Mouse (Mus musculus) kidney, embryonic 15.5 days (tissue): ENCODE measurements around the gene Vash2. TPM values are rescaled to one million over a fixed set of nuclear protein-coding genes. Genes with fewer than 3 reads are reported as not detected.

Experiments used
- ATAC-seq: fragments of 200-750 bp; cut with Nextera tagmentation; replicated peaks from 2 replicates; pipeline ENCODE4 v1.8.0; 2017; ENCODE audit warnings: moderate TSS enrichment; ENCODE audit not compliant: low FRiP score
- H3K27ac ChIP-seq: fragments of 300-500 bp; sonication (generic); 2 replicates; pipeline ENCODE4 v1.5.1; 2015; ENCODE audit warnings: mild to moderate bottlenecking, inconsistent platforms
- H3K27me3 ChIP-seq: fragments of 300-500 bp; sonication (generic); 2 replicates; pipeline ENCODE4 v1.6.1; 2015; ENCODE audit warnings: inconsistent platforms
- H3K36me3 ChIP-seq: fragments of 300-500 bp; sonication (generic); 2 replicates; pipeline ENCODE4 v1.6.1; 2015; ENCODE audit warnings: inconsistent platforms
- H3K4me1 ChIP-seq: fragments of 300-500 bp; sonication (generic); 2 replicates; pipeline ENCODE4 v1.6.1; 2015; ENCODE audit warnings: inconsistent platforms
- H3K4me2 ChIP-seq: fragments of 300-500 bp; sonication (generic); 2 replicates; pipeline ENCODE4 v1.6.1; 2015; ENCODE audit warnings: moderate library complexity, mild to moderate bottlenecking, inconsistent platforms
- H3K4me3 ChIP-seq: fragments of 300-500 bp; sonication (generic); replicated peaks from 2 replicates; pipeline ENCODE4 v1.5.1; 2015; ENCODE audit warnings: mild to moderate bottlenecking, inconsistent platforms
- H3K9ac ChIP-seq: fragments of 300-500 bp; sonication (generic); 2 replicates; pipeline ENCODE4 v1.6.1; 2015; ENCODE audit warnings: mild to moderate bottlenecking, inconsistent platforms
- H3K9me3 ChIP-seq: fragments of 300-500 bp; sonication (generic); replicated peaks from 2 replicates; pipeline ENCODE4 v1.6.1; 2016; ENCODE audit warnings: inconsistent platforms
- WGBS: fragments of 180-500 bp; shearing (Covaris S2); methylation state at CpG from one replicate; pipeline ENCODE4 v1.1.7; 2015; ENCODE audit warnings: mixed read lengths; 5-methylcytosine and 5-hydroxymethylcytosine counted together
- polyA plus RNA-seq: library from polyadenylated mRNA; unstranded; fragments of >200 nt; fragmentation: Nextera tagmentation; extraction: Ambion mirVana; gene quantifications from 2 replicates; pipeline ENCODE4 v1.2.1, GENCODE M21; 2015

Vash2 gene
- polyA plus RNA-seq, 1 experiment from 2014 or later = 30.8 TPM

- H3K4me2 ChIP-seq = peak within 1 kb of the TSS; percentile 89
- ATAC-seq = peak; percentile 95
- H3K4me3 ChIP-seq = peak within 1 kb of the TSS; percentile 73
- WGBS = under 1% methylated on average over 47 of the region's 47 CpGs
- peak within 1 kb of the TSS; percentile 28 for H3K27ac ChIP-seq
- H3K36me3 ChIP-seq = no peaks in the 10 kb centered on the region
- H3K4me1 ChIP-seq = peaks cover 16% of the 10 kb centered on the region
- peak within 1 kb of the TSS; percentile 70 for H3K9ac ChIP-seq
- H3K27me3 ChIP-seq = no peaks in the 10 kb centered on the region
- no peaks in the 10 kb centered on the region for H3K9me3 ChIP-seq
Measured at GRCm38 (mm10) chr1:190911415-190912123, 67.5 kb downstream of the Vash2 start, which contains the start of gene Rps6kc1. Gene Rps6kc1 (minus strand): TSS chr1:190911770.

DNA sequence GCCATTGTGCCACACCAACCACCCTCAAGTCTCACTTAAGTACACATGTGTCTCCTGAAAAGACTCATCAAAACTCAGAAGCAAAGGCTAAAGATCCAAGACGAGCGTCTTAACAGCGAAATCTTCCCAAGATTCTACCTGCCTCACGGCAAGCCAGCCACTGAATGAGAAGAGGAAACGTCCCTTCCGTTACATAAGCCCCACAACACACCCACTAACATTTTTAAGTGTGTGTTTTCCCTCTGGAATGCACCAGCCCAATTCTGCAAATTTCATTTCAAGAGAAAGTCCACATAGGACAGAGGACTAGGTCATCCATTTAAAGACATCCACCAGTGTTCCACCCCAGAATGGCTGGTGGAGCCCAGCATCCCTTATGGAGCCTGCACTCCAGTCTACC is 68.3 kb downstream of the Vash2 start:
- H3K9ac ChIP-seq = peak overlapping the region; percentile 70
- no peaks in the 10 kb centered on the region for H3K9me3 ChIP-seq
- H3K27me3 ChIP-seq = no peaks in the 10 kb centered on the region
- H3K4me3 ChIP-seq = peak overlapping the region; percentile 73
- ATAC-seq = no peak
- H3K4me1 ChIP-seq = peaks cover 16% of the 10 kb centered on the region
- H3K36me3 ChIP-seq = no peaks in the 10 kb centered on the region
- H3K4me2 ChIP-seq = peak overlapping the region; percentile 89
- 73% methylated on average over 6 of the region's 6 CpGs for WGBS
- H3K27ac ChIP-seq = no peak overlapping the region

- Histone ChIP-seq H3K9me3 (no peaks in the 10 kb centered on the region), H3K9ac (no peak overlapping the region), H3K27ac (no peak overlapping the region), H3K4me3 (no peak overlapping the region), H3K36me3 (peaks cover 12% of the 10 kb centered on the region), H3K27me3 (no peaks in the 10 kb centered on the region), H3K4me2 (no peak overlapping the region), H3K4me1 (no peaks in the 10 kb centered on the region)
- ATAC-seq = no peak
- WGBS = 89% methylated on average over 16 of the region's 16 CpGs
Measured at GRCm38 (mm10) chr1:190904714-190905113, 74.4 kb downstream of the Vash2 start.

- 86% methylated on average over 3 of the region's 3 CpGs for WGBS
- no peak overlapping the region for H3K4me3 ChIP-seq
- no peaks in the 10 kb centered on the region for H3K27me3 ChIP-seq
- H3K9ac ChIP-seq = no peak overlapping the region
- no peaks in the 10 kb centered on the region for H3K9me3 ChIP-seq
- no peak for ATAC-seq
- H3K36me3 ChIP-seq = peaks cover 13% of the 10 kb centered on the region
- H3K4me2 ChIP-seq = no peak overlapping the region
- H3K4me1 ChIP-seq = no peaks in the 10 kb centered on the region
- no peak overlapping the region for H3K27ac ChIP-seq
Measured at GRCm38 (mm10) chr1:190904136-190904535, 75.0 kb downstream of the Vash2 start.

DNA sequence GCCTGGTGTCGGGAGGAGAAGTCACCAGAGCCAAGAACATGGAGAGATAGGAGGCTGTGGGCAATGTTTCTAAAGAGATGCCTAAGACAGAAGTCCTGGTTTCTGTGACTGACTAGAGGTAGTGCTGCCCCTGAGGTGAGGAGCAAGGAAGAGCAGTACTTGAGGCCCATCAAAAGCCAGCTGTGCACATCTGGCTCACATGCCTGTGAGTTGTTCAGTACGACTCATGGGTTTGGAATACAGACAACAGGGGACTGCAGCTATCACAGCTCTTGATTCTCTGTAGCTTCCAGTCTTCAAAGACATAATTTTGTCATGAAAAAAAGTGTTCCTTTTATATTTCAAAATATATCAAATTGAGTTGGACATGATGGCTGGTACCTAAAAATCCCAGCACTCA is 78.0 kb downstream of the Vash2 start:
- Histone ChIP-seq H3K4me1 (no peaks in the 10 kb centered on the region), H3K4me2 (no peak overlapping the region), H3K9ac (no peak overlapping the region), H3K4me3 (no peak overlapping the region), H3K36me3 (peaks cover 36% of the 10 kb centered on the region), H3K27ac (no peak overlapping the region), H3K9me3 (no peaks in the 10 kb centered on the region), H3K27me3 (no peaks in the 10 kb centered on the region)
- WGBS = 71% methylated on average over 2 of the region's 2 CpGs
- no peak for ATAC-seq

- no peak overlapping the region for H3K4me2 ChIP-seq
Measured at GRCm38 (mm10) chr1:190898899-190899575, 80.1 kb downstream of the Vash2 start.

DNA sequence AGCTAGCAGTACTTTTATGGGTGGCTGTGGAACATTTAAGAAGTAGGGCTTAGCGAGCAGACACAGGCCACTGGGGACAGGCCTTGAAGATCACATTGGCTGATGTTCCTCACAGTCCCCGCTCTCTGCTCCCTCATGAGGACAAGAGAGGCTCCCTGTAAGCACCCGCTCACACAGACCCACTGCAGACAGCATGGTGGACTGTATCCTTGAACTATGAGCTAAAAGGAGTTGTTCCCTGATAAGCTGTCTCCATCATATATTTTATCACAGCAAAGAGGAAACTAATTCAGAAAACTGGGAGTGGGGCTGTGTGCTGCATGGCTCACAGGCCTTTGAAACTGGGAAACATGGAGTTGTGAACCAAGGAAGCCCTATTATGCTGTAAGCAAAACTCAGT is 80.9 kb downstream of the Vash2 start:
- 91% methylated on average over 3 of the region's 3 CpGs for WGBS
- H3K27ac ChIP-seq = no peak overlapping the region
- peaks cover 36% of the 10 kb centered on the region for H3K36me3 ChIP-seq
- no peaks in the 10 kb centered on the region for H3K4me1 ChIP-seq
- H3K4me3 ChIP-seq = no peak overlapping the region
- no peak for ATAC-seq
- no peak overlapping the region for H3K9ac ChIP-seq
- H3K9me3 ChIP-seq = no peaks in the 10 kb centered on the region
- no peaks in the 10 kb centered on the region for H3K27me3 ChIP-seq
- H3K4me2 ChIP-seq = no peak overlapping the region

More at GRCm38 (mm10) chr1:190898899-190899575, 80.1 kb downstream of the Vash2 start:
- no peak for ATAC-seq
- H3K9me3 ChIP-seq = no peaks in the 10 kb centered on the region
- no peaks in the 10 kb centered on the region for H3K4me1 ChIP-seq
- no peaks in the 10 kb centered on the region for H3K27me3 ChIP-seq
- peaks cover 42% of the 10 kb centered on the region for H3K36me3 ChIP-seq
- no peak overlapping the region for H3K27ac ChIP-seq
- no peak overlapping the region for H3K4me3 ChIP-seq
- WGBS = 61% methylated on average over 9 of the region's 9 CpGs
- no peak overlapping the region for H3K9ac ChIP-seq

Other genes with a start within 250 kb of the Vash2 start
- gene Rps6kc1, start 67.5 kb downstream of the Vash2 start, polyA plus RNA-seq = 11.4 and 14.8 TPM in 2 replicates
- 45.7 and 48.7 TPM in 2 replicates for gene Angel2, start 54.2 kb downstream of the Vash2 start, polyA plus RNA-seq
- 6.7 and 7.1 TPM in 2 replicates for gene Flvcr1, start 46.9 kb upstream of the Vash2 start, polyA plus RNA-seq
- not detected in 2 replicates for gene Spata45, start 57.3 kb upstream of the Vash2 start, polyA plus RNA-seq
- 12.8 and 13.8 TPM in 2 replicates for gene Tatdn3, start 83.6 kb upstream of the Vash2 start, polyA plus RNA-seq
- gene Nsl1, start 83.7 kb upstream of the Vash2 start, polyA plus RNA-seq = 22.1 and 23.1 TPM in 2 replicates
- gene Batf3, start 118.6 kb upstream of the Vash2 start, polyA plus RNA-seq = 12.5 and 13.7 TPM in 2 replicates
- not detected in 2 replicates for gene Fam71a, start 185.5 kb upstream of the Vash2 start, polyA plus RNA-seq
- gene Atf3, start 238.7 kb upstream of the Vash2 start, polyA plus RNA-seq = 4.2 and 4.3 TPM in 2 replicates